Mouse (Mus musculus) heart, postnatal 0 days (tissue): ENCODE data around the gene Akap2. TPM values are rescaled to one million over a fixed set of nuclear protein-coding genes. Genes with fewer than 3 reads are reported as not detected.

Source experiments
- ATAC-seq: fragments of 200-750 bp; cut with Nextera tagmentation; 2 replicates; pipeline ENCODE4 v1.8.0; 2017; ENCODE audit warnings: low read depth, moderate number of reproducible peaks, moderate library complexity; ENCODE audit not compliant: insufficient read depth
- DNase-seq: peaks from one replicate; pipeline ENCODE4 v3.0.0-alpha.2; 2016; ENCODE audit warnings: low spot score
- H3K27ac ChIP-seq: fragments of 300-500 bp; sonication (generic); 2 replicates; pipeline ENCODE4 v1.5.1; 2014; ENCODE audit warnings: low read depth, mild to moderate bottlenecking
- H3K27me3 ChIP-seq: fragments of 300-500 bp; sonication (generic); 2 replicates; pipeline ENCODE4 v1.6.1; 2014; ENCODE audit warnings: low read length, mixed read lengths; ENCODE audit not compliant: control insufficient read depth, insufficient read depth
- H3K36me3 ChIP-seq: fragments of 300-500 bp; sonication (generic); replicated peaks from 2 replicates; pipeline ENCODE4 v1.6.1; 2014; ENCODE audit warnings: low read length, mixed read lengths; ENCODE audit not compliant: control insufficient read depth, insufficient read depth
- H3K4me1 ChIP-seq: fragments of 300-500 bp; sonication (generic); 2 replicates; pipeline ENCODE4 v1.6.1; 2014; ENCODE audit warnings: antibody characterized with exemption; ENCODE audit not compliant: control insufficient read depth, insufficient read depth
- H3K4me2 ChIP-seq: fragments of 300-500 bp; sonication (generic); 2 replicates; pipeline ENCODE4 v1.6.1; 2014; ENCODE audit warnings: low read depth, mild to moderate bottlenecking, low read length, moderate library complexity
- H3K4me3 ChIP-seq: fragments of 300-500 bp; sonication (generic); 2 replicates; pipeline ENCODE4 v1.5.1; 2014; ENCODE audit warnings: low read depth, low read length
- H3K9ac ChIP-seq: fragments of 300-500 bp; sonication (generic); replicated peaks from 2 replicates; pipeline ENCODE4 v1.6.1; 2014; ENCODE audit warnings: low read depth, low read length, mixed read lengths
- H3K9me3 ChIP-seq: fragments of 300-500 bp; sonication (generic); replicated peaks from 2 replicates; pipeline ENCODE4 v1.6.1; 2016; ENCODE audit warnings: low read length; ENCODE audit not compliant: control insufficient read depth
- CTCF ChIP-seq: IDR thresholded peaks from 2 replicates; pipeline ENCODE4 v1.5.1; 2016; ENCODE audit warnings: antibody characterized with exemption, control low read depth, low read depth
- EP300 ChIP-seq: IDR thresholded peaks from 2 replicates; pipeline ENCODE4 v1.6.1; 2016; ENCODE audit warnings: antibody characterized with exemption, low read depth
- WGBS: fragments of 180-500 bp; shearing (Covaris S2); extraction: QIAGEN DNeasy Blood & Tissue Kit; methylation state at CpG from one replicate; pipeline ENCODE4 v1.1.7; 2014; 5-methylcytosine and 5-hydroxymethylcytosine counted together
- polyA plus RNA-seq: library from polyadenylated mRNA; unstranded; fragments of >200 nt; fragmentation: Nextera tagmentation; extraction: Ambion mirVana; gene quantifications from 2 replicates; pipeline ENCODE4 v1.2.1, GENCODE M21; 2015
- total RNA-seq: library from RNA; depleted of rRNA; stranded (reverse); fragments of >200 nt; gene quantifications from 2 replicates; pipeline ENCODE4 v1.2.3, GENCODE M21; 2014; ENCODE audit warnings: low replicate concordance

Akap2 gene
- total and polyA plus RNA-seq, 2 experiments from 2014 or later = 37.7 to 64.1 TPM

GRCm38 (mm10) chr4:57675387-57675786 is 42.1 kb upstream of the Akap2 start:
- H3K4me3 ChIP-seq = peak overlapping the region; percentile 29; the same call in 1 of the 2 replicates
- TF ChIP-seq CTCF (no peak), EP300 (peak; percentile 81)
- DNase-seq (peak; percentile 93), ATAC-seq (peak; percentile 75)
- no peaks in the 10 kb centered on the region for H3K27me3 ChIP-seq
- H3K9me3 ChIP-seq = no peaks in the 10 kb centered on the region
- no peaks in the 10 kb centered on the region; the same call in 1 of the 2 replicates for H3K36me3 ChIP-seq
- WGBS = 1% methylated on average over 13 of the region's 13 CpGs
- H3K4me2 ChIP-seq = peak overlapping the region; percentile 56
- H3K9ac ChIP-seq = no peak overlapping the region
- H3K4me1 ChIP-seq = peaks cover 35% of the 10 kb centered on the region
- peak overlapping the region; percentile 85 for H3K27ac ChIP-seq

GRCm38 (mm10) chr4:57677916-57678315 is 39.5 kb upstream of the Akap2 start:
- H3K36me3 ChIP-seq = no peaks in the 10 kb centered on the region; the same call in 1 of the 2 replicates
- no peak for ATAC-seq
- DNase-seq = no peak
- no peak overlapping the region for H3K4me2 ChIP-seq
- H3K27me3 ChIP-seq = no peaks in the 10 kb centered on the region
- no peak overlapping the region for H3K27ac ChIP-seq
- 79% methylated on average over 12 of the region's 12 CpGs for WGBS
- TF ChIP-seq CTCF = no peak
- TF ChIP-seq EP300 = no peak
- H3K9ac ChIP-seq = no peak overlapping the region
- H3K4me1 ChIP-seq = peaks cover 38% of the 10 kb centered on the region
- H3K4me3 ChIP-seq = no peak overlapping the region
- no peaks in the 10 kb centered on the region for H3K9me3 ChIP-seq

- peaks cover 37% of the 10 kb centered on the region for H3K4me1 ChIP-seq
- WGBS = 61% methylated on average over 9 of the region's 9 CpGs
Observed at GRCm38 (mm10) chr4:57678991-57679457, 38.4 kb upstream of the Akap2 start.

GRCm38 (mm10) chr4:57680186-57680585 is 37.3 kb upstream of the Akap2 start:
- TF ChIP-seq EP300 = no peak
- no peak for TF ChIP-seq CTCF

More at GRCm38 (mm10) chr4:57678991-57679457, 38.4 kb upstream of the Akap2 start:
- ATAC-seq (peak; percentile 28), DNase-seq (no peak)
- TF ChIP-seq EP300 = peak; percentile 68; the same call in 1 of the 2 replicates
- no peak for TF ChIP-seq CTCF
- no peak overlapping the region for H3K4me3 ChIP-seq
- H3K36me3 ChIP-seq = no peaks in the 10 kb centered on the region; the same call in 1 of the 2 replicates
- H3K9ac ChIP-seq = no peak overlapping the region
- H3K27ac ChIP-seq = peak overlapping the region; percentile 58
- H3K4me2 ChIP-seq = no peak overlapping the region
- no peaks in the 10 kb centered on the region for H3K27me3 ChIP-seq
- no peaks in the 10 kb centered on the region for H3K9me3 ChIP-seq

GRCm38 (mm10) chr4:57681511-57681910 is 35.9 kb upstream of the Akap2 start:
- Histone ChIP-seq H3K9me3 (no peaks in the 10 kb centered on the region), H3K27ac (0 out of 2 replicates have a peak overlapping the region, but pooled peaks have one; percentile 13), H3K4me2 (no peak overlapping the region), H3K27me3 (no peaks in the 10 kb centered on the region), H3K4me1 (peaks cover 31% of the 10 kb centered on the region), H3K36me3 (no peaks in the 10 kb centered on the region; the same call in 1 of the 2 replicates), H3K4me3 (no peak overlapping the region), H3K9ac (no peak overlapping the region)
- 57% methylated on average over 12 of the region's 12 CpGs for WGBS
- ATAC-seq (no peak), DNase-seq (no peak)
- TF ChIP-seq EP300 = no peak
- no peak for TF ChIP-seq CTCF

More at GRCm38 (mm10) chr4:57680186-57680585, 37.3 kb upstream of the Akap2 start:
- WGBS = 87% methylated on average over 12 of the region's 12 CpGs
- H3K4me2 ChIP-seq = no peak overlapping the region
- H3K27me3 ChIP-seq = no peaks in the 10 kb centered on the region
- no peaks in the 10 kb centered on the region for H3K9me3 ChIP-seq
- DNase-seq (no peak), ATAC-seq (no peak)
- peaks cover 37% of the 10 kb centered on the region for H3K4me1 ChIP-seq
- H3K9ac ChIP-seq = no peak overlapping the region
- no peaks in the 10 kb centered on the region; the same call in 1 of the 2 replicates for H3K36me3 ChIP-seq
- H3K27ac ChIP-seq = peak overlapping the region; percentile 58; the same call in 1 of the 2 replicates
- H3K4me3 ChIP-seq = no peak overlapping the region

GRCm38 (mm10) chr4:57682341-57682740 is 35.1 kb upstream of the Akap2 start:
- Histone ChIP-seq H3K36me3 (no peaks in the 10 kb centered on the region; the same call in 1 of the 2 replicates), H3K4me3 (no peak overlapping the region), H3K4me1 (peaks cover 31% of the 10 kb centered on the region), H3K27ac (peak overlapping the region; percentile 24; the same call in 1 of the 2 replicates), H3K9me3 (no peaks in the 10 kb centered on the region), H3K4me2 (no peak overlapping the region), H3K9ac (no peak overlapping the region), H3K27me3 (no peaks in the 10 kb centered on the region)
- 92% methylated on average over 2 of the region's 2 CpGs for WGBS
- ATAC-seq = no peak
- DNase-seq = no peak
- TF ChIP-seq EP300 = no peak
- TF ChIP-seq CTCF = no peak
